Mouse (Mus musculus) thymus, adult 2 months (tissue): Measurements from ENCODE around the gene Cemip2.

Experiments
- CTCF ChIP-seq: fragments of 200-500 bp; IDR thresholded peaks from 2 replicates; pipeline ENCODE4 v1.5.1; 2012; ENCODE audit warnings: mild to moderate bottlenecking, control low read depth, low read length, moderate library complexity, borderline replicate concordance; ENCODE audit not compliant: control insufficient read depth, poor library complexity, insufficient read depth; ENCODE audit errors: extremely low read depth
- POLR2A ChIP-seq: fragments of 200-500 bp; IDR thresholded peaks from 2 replicates; pipeline ENCODE4 v1.6.1; 2012; ENCODE audit warnings: mild to moderate bottlenecking, low read length, control low read depth, moderate library complexity; ENCODE audit not compliant: control insufficient read depth, poor library complexity, insufficient read depth; ENCODE audit errors: extremely low read depth

DNA sequence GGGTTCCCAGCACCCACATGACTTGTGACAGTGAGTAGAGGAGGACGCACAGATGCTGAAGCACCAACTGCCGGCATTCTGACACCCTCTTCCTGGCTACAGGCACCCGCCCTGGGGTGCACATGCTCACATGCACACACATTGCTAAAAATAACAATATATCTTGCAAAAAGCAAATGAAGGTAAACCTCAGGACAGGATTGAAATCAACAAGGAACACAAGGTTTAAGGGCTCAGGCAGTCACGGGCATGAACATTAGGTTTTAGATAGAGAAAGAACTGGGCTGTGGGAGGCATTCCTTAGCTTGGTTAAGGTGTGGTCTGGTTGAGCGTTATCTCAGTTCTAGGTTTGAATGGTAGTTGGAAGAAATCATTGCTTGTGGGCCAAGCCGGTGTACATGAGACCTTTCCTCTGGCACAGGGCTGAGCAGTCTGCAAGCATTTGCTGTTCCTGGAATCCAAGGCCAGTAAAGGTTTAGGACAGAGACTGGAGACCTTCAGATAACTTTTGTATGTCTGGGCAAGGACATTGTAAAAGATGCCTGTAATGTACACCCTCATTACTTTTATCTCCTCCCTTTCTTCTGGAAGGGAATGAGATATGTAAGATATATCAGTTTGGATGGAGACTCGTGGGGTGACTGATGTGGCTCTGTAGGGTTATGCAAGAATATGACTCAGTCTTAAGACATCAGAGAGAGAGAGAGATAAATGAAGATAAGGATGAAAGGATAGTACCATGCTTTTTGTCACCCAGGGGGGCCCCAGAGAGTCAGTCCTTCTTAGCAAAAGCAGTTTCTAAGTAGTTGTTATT lies 87.3 kb downstream of the Cemip2 start:
- TF ChIP-seq CTCF (no peak), POLR2A (no peak)
